10 mouse cellular contexts compared by ENCODE assay signal in the genomic region with DNA sequence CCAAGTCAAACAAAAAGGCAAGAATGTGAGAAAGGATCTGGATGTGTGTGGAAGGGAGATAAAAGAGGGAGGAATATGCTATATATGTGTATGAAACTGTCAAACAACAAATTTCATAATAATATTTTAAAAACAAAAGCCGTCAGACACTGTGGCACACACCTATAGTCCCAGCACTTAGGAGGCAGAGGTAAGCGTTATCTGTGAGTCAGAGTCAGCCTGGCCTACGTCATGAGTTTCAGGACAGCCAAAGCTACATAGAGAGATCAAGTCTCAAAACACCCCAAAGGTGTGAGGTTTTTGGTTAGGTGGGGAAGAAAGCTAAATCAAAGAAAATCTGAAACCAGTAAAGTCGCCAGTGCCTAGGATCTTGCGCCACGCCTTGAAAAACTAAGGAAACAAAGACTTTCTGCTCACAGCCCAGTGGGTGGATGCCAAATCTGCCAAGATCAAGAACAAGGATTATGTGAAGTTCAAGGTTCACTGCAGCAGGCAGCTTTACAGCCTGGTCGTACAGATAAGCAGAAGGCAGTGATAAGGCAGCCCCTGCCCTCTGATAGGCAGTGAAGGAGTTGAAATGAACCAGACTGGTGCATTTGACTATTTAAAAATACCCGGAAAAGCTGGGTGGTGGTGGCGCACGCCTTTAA. TPM values are rescaled to one million over a fixed set of nuclear protein-coding genes. Genes with fewer than 3 reads are reported as not detected.
A peak's percentile ranks its signal among the peaks of the same experiment; 100 is the strongest.
DNase-seq lines count a peak whose midpoint lies in the region; ATAC-seq lines count a peak whose summit lies in the region.
"Had no signal": no experiment of that assay in that cellular context is flagged by ENCODE, and none has a peak within 500 bp of the region (broad histone marks: within the 10 kb centered on the region; RNA-seq: fewer than 3 reads in every experiment).

No protein-coding gene starts in this region.

- H3K4me1 ChIP-seq in liver, embryonic 15.5 days (replicated peaks), result peaks cover 18% of the 10 kb centered on the region
- no peaks in the 10 kb centered on the region for H3K4me1 ChIP-seq in limb, embryonic 10.5 days

- peak; percentile 81 for ATAC-seq in erythroblast, adult 5-6 weeks (replicated peaks; ENCODE audit: low FRiP score, poor library complexity, severe bottlenecking)
- ATAC-seq in liver, embryonic 15.5 days (ENCODE audit: insufficient read depth), result peak; percentile 93

- no peaks in the 10 kb centered on the region for H3K9me3 ChIP-seq in liver, embryonic 15.5 days (replicated peaks)
- no peaks in the 10 kb centered on the region for H3K9me3 ChIP-seq in limb, embryonic 10.5 days (replicated peaks)

- H3K27ac ChIP-seq in liver, embryonic 15.5 days (replicated peaks), result peak overlapping the region; percentile 48; the same call in 1 of the 2 replicates
- H3K27ac ChIP-seq in limb, embryonic 10.5 days, result no peak overlapping the region

- H3K27me3 ChIP-seq in liver, embryonic 15.5 days, result no peaks in the 10 kb centered on the region
- no peaks in the 10 kb centered on the region for H3K27me3 ChIP-seq in limb, embryonic 10.5 days (ENCODE audit: low read depth, poor library complexity, severe bottlenecking)
- H3K27me3 ChIP-seq: CH12.LX had no signal

- H3K4me2 ChIP-seq in liver, embryonic 15.5 days, result no peak overlapping the region

- H3K4me3 ChIP-seq in liver, embryonic 15.5 days (replicated peaks), result no peak overlapping the region
- H3K4me3 ChIP-seq in limb, embryonic 10.5 days, result no peak overlapping the region

- H3K9ac ChIP-seq in liver, embryonic 15.5 days, result no peak overlapping the region

- DNase-seq in spleen, postnatal 36 days (ENCODE audit: low spot score in 2 of 2), result peak; percentile 9 to 14
- DNase-seq in spleen, postnatal 10 days (ENCODE audit: low spot score in 2 of 2), result no peak
- DNase-seq in testis, postnatal 10 days (ENCODE audit: low spot score), result no peak
- DNase-seq in thymus, postnatal 25 days, result no peak
- no peak for DNase-seq in thymus, postnatal 14 days
- no peak for DNase-seq in limb, embryonic 10.5 days (ENCODE audit: low spot score)
- DNase-seq: lung, postnatal 4 days had no signal

- H3K36me3 ChIP-seq in liver, embryonic 15.5 days (replicated peaks), result peaks cover 18% of the 10 kb centered on the region
- H3K36me3 ChIP-seq in limb, embryonic 10.5 days, result peaks cover 56% of the 10 kb centered on the region

- 40% methylated on average over 10 of the region's 10 CpGs for WGBS in liver, embryonic 15.5 days (ENCODE audit: insufficient replicate concordance)
- 92% methylated on average over 10 of the region's 10 CpGs for WGBS in limb, embryonic 10.5 days

RNA-seq across cellular contexts. Expression of gene Npepps, which starts 33.8 kb away (rescaled TPM):
- 18.1 and 21.7 TPM in 2 replicates for total RNA-seq in erythroblast, adult 5-6 weeks (2015; ENCODE audit: low replicate concordance)
- 7.2 and 21.7 TPM in 2 replicates for total RNA-seq in erythroblast, adult 5-6 weeks (2017; ENCODE audit: low replicate concordance)
- 18.6 and 21.4 TPM in 2 replicates for polyA plus RNA-seq in liver, embryonic 15.5 days (2015; fragmentation: Nextera tagmentation; extraction: Ambion mirVana)
- polyA plus RNA-seq in limb, embryonic 10.5 days (2016; fragmentation: Nextera tagmentation; extraction: Ambion mirVana), result 61.6 and 70.5 TPM in 2 replicates

RNA-seq across cellular contexts. Expression of gene Kpnb1, which starts 59.0 kb away (rescaled TPM):
- total RNA-seq in erythroblast, adult 5-6 weeks (2015; ENCODE audit: low replicate concordance), result 30.6 and 42.6 TPM in 2 replicates
- 102 and 119 TPM in 2 replicates for total RNA-seq in erythroblast, adult 5-6 weeks (2017; ENCODE audit: low replicate concordance)
- 18.4 and 18.6 TPM in 2 replicates for polyA plus RNA-seq in liver, embryonic 15.5 days (2015; fragmentation: Nextera tagmentation; extraction: Ambion mirVana)
- polyA plus RNA-seq in limb, embryonic 10.5 days (2016; fragmentation: Nextera tagmentation; extraction: Ambion mirVana), result 82.8 and 88.9 TPM in 2 replicates

Comparison
In these comparisons a context has a peak if more than half of its experiments do, and no peak if none do; other contexts are left out.
1. DNase-seq: peak in spleen, postnatal 36 days (2 of 2); none in spleen, postnatal 10 days (0 of 2), testis, postnatal 10 days (single experiment), thymus, postnatal 25 days (single experiment), thymus, postnatal 14 days (single experiment) and limb, embryonic 10.5 days (single experiment).